In the genomic region with DNA sequence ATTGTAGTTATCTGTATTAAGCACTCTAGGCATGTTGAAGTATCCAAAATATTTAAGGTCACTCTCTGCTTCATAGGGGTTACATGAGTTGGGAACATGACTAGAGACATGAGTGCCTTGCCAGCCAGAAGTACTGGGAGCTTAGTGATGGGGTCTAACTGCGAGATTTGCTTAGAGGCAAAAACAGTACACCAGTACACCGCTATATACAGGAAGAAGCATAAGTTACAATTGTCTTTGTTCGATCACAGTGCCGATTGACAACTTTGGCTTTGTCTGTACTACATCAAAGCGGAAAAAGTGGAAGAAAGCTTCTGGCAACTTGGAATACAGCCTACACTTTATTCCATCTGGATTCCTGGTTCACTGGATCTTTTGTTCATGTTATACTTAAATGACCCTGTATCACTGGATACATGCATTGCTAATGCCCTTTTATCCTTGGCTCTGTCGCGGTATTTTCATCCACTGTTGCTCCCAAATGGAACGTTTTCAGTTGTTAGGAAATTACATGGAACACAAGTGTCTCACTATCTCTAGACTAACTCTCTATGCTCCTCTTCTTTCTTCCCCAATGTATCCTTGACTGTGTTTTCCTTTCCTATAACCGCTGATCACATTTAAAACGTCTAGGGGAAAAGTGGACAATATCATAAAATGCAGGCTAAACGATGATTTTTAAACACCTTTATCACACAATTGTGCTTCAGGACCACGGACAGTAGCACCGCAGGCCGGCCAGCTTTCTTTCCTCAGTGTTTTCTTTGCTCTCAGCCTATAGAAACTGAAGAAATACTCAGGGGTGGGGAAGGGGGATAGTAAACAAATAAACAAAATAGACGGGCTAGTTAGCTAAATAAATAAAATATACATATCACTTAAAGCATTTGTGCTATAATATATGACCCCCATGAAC, we compare ENCODE assay signal across 8 mouse cellular contexts. TPM values are rescaled to one million over a fixed set of nuclear protein-coding genes. Genes with fewer than 3 reads are reported as not detected.
DNase-seq lines count a peak whose midpoint lies in the region; ATAC-seq and TF ChIP-seq lines count a peak whose summit lies in the region.

No protein-coding gene starts in this region.

- no peaks in the 10 kb centered on the region for H3K4me1 ChIP-seq in kidney, postnatal 0 days (replicated peaks; ENCODE audit: insufficient read depth, low read length)
- H3K4me1 ChIP-seq in cortical plate, adult 2 months (ENCODE audit: control insufficient read depth, insufficient read depth, low read length), result no peaks in the 10 kb centered on the region; the same call in 1 of the 2 replicates
- 0 out of 2 replicates have a peak, but pooled peaks cover 2% of the 10 kb centered on the region for H3K4me1 ChIP-seq in hindbrain, embryonic 11.5 days (replicated peaks; ENCODE audit: control insufficient read depth, insufficient read depth, low read length)
- H3K4me1 ChIP-seq in midbrain, embryonic 16.5 days (ENCODE audit: control insufficient read depth, insufficient read depth, low read length), result peaks cover 27% of the 10 kb centered on the region

- peak overlapping the region; percentile 78; the same call in 1 of the 2 replicates for H3K4me2 ChIP-seq in kidney, postnatal 0 days (ENCODE audit: low read length)
- peak overlapping the region; percentile 53 for H3K4me2 ChIP-seq in hindbrain, embryonic 11.5 days (replicated peaks; ENCODE audit: low read depth, low read length)
- peak overlapping the region; percentile 75 for H3K4me2 ChIP-seq in midbrain, embryonic 16.5 days (ENCODE audit: low read length)

- no peak overlapping the region for H3K27ac ChIP-seq in kidney, postnatal 0 days
- H3K27ac ChIP-seq in cortical plate, adult 2 months (ENCODE audit: insufficient read depth, low read length), result no peak overlapping the region
- no peak overlapping the region for H3K27ac ChIP-seq in hindbrain, embryonic 11.5 days (ENCODE audit: low read depth, low read length)
- peak overlapping the region; percentile 97 for H3K27ac ChIP-seq in midbrain, embryonic 16.5 days (ENCODE audit: low read length)

- no peak overlapping the region for H3K4me3 ChIP-seq in kidney, postnatal 0 days (replicated peaks; ENCODE audit: low read depth, low read length)
- H3K4me3 ChIP-seq in cortical plate, adult 2 months (ENCODE audit: insufficient read depth, low read length), result peak overlapping the region; percentile 85
- peak overlapping the region; percentile 54; the same call in 1 of the 2 replicates for H3K4me3 ChIP-seq in hindbrain, embryonic 11.5 days (ENCODE audit: low read depth, low read length)
- peak overlapping the region; percentile 70 for H3K4me3 ChIP-seq in midbrain, embryonic 16.5 days (ENCODE audit: low read depth, low read length)

- 0 out of 2 replicates have a peak, but pooled peaks have one; percentile 18 for ATAC-seq in kidney, postnatal 0 days (replicated peaks; ENCODE audit: low FRiP score, low read depth)
- no peak; the same call in 1 of the 2 replicates for ATAC-seq in hindbrain, embryonic 11.5 days (ENCODE audit: low FRiP score)
- ATAC-seq in midbrain, embryonic 16.5 days, result no peak

- no peaks in the 10 kb centered on the region for H3K36me3 ChIP-seq in kidney, postnatal 0 days (ENCODE audit: insufficient read depth, low read length)
- H3K36me3 ChIP-seq in hindbrain, embryonic 11.5 days (ENCODE audit: control insufficient read depth, insufficient read depth, low read length), result no peaks in the 10 kb centered on the region
- no peaks in the 10 kb centered on the region for H3K36me3 ChIP-seq in midbrain, embryonic 16.5 days (ENCODE audit: control insufficient read depth, insufficient read depth, low read length)

- no peaks in the 10 kb centered on the region for H3K9me3 ChIP-seq in kidney, postnatal 0 days (replicated peaks; ENCODE audit: low read length)
- H3K9me3 ChIP-seq in hindbrain, embryonic 11.5 days (ENCODE audit: control insufficient read depth, low read length), result no peaks in the 10 kb centered on the region
- no peaks in the 10 kb centered on the region for H3K9me3 ChIP-seq in midbrain, embryonic 16.5 days (replicated peaks; ENCODE audit: control insufficient read depth, low read length, poor library complexity, severe bottlenecking)

- TF ChIP-seq POLR2A in cortical plate, adult 2 months (IDR thresholded peaks at IDR 0.05; ENCODE audit: extremely low read depth, insufficient read depth, low read length), result no peak

- TF ChIP-seq CTCF in kidney, postnatal 0 days (IDR thresholded peaks at IDR 0.05; ENCODE audit: low read depth), result no peak
- TF ChIP-seq CTCF in cortical plate, adult 2 months (IDR thresholded peaks at IDR 0.05; ENCODE audit: extremely low read depth, insufficient read depth, low read length), result no peak

- WGBS in kidney, postnatal 0 days, result 16% methylated on average over 15 of the region's 15 CpGs
- WGBS in hindbrain, embryonic 11.5 days, result 11% methylated on average over 15 of the region's 15 CpGs
- 9% methylated on average over 15 of the region's 15 CpGs for WGBS in midbrain, embryonic 16.5 days

- peak; percentile 24 for DNase-seq in kidney, postnatal 0 days (ENCODE audit: low spot score)
- DNase-seq in kidney, adult 8-10 months, result no peak
- DNase-seq in hindbrain, embryonic 11.5 days (ENCODE audit: low spot score), result peak; percentile 50
- no peak for DNase-seq in cerebellum, adult 11-12 months
- DNase-seq in right cerebral cortex, postnatal 25 days, result no peak
- DNase-seq in thymus, postnatal 4 days, result no peak

- H3K27me3 ChIP-seq in kidney, postnatal 0 days (ENCODE audit: insufficient read depth, low read length), result no peaks in the 10 kb centered on the region
- no peaks in the 10 kb centered on the region for H3K27me3 ChIP-seq in hindbrain, embryonic 11.5 days (ENCODE audit: control insufficient read depth, insufficient read depth, low read length)
- H3K27me3 ChIP-seq in midbrain, embryonic 16.5 days (ENCODE audit: control insufficient read depth, insufficient read depth, low read depth, low read length), result no peaks in the 10 kb centered on the region

- H3K9ac ChIP-seq in kidney, postnatal 0 days (ENCODE audit: low read depth, low read length), result no peak overlapping the region
- no peak overlapping the region for H3K9ac ChIP-seq in hindbrain, embryonic 11.5 days (ENCODE audit: low read depth, low read length)
- peak overlapping the region; percentile 89 for H3K9ac ChIP-seq in midbrain, embryonic 16.5 days (ENCODE audit: low read depth, low read length)

RNA-seq across cellular contexts. Expression of gene Ctnna2, which starts 0.9 kb away (rescaled TPM):
- polyA plus RNA-seq in kidney, postnatal 0 days (2015; fragmentation: Nextera tagmentation; extraction: Ambion mirVana), result 0.16 and 0.22 TPM in 2 replicates
- 81.1 and 86.0 TPM in 2 replicates for polyA plus RNA-seq in cortical plate, adult 2 months (2012; rRNA removed)
- polyA plus RNA-seq in hindbrain, embryonic 11.5 days (2014; fragmentation: Nextera tagmentation; extraction: Ambion mirVana), result 52.0 and 66.9 TPM in 2 replicates
- 146 and 158 TPM in 2 replicates for polyA plus RNA-seq in midbrain, embryonic 16.5 days (2015; fragmentation: Nextera tagmentation; extraction: Ambion mirVana)

Comparison
In these comparisons a context has a peak if more than half of its experiments do, and no peak if none do; other contexts are left out.
1. DNase-seq: peak in kidney, postnatal 0 days (single experiment) and hindbrain, embryonic 11.5 days (single experiment); none in kidney, adult 8-10 months (0 of 2), cerebellum, adult 11-12 months (single experiment), right cerebral cortex, postnatal 25 days (single experiment) and thymus, postnatal 4 days (single experiment).
2. RNA of gene Ctnna2, which starts 0.9 kb away (polyA plus RNA-seq): 146 to 158 TPM in midbrain, embryonic 16.5 days, 81.1 to 86.0 TPM in cortical plate, adult 2 months and 52.0 to 66.9 TPM in hindbrain, embryonic 11.5 days; 0.16 to 0.22 TPM in kidney, postnatal 0 days; every median in the first group is over 10 times any median in the second.
3. Peak in every context shown above with its lines, with median percentiles within 50 percentile points of each other: H3K4me2 ChIP-seq.